17 mouse cellular contexts compared by ENCODE assay signal in the genomic region with DNA sequence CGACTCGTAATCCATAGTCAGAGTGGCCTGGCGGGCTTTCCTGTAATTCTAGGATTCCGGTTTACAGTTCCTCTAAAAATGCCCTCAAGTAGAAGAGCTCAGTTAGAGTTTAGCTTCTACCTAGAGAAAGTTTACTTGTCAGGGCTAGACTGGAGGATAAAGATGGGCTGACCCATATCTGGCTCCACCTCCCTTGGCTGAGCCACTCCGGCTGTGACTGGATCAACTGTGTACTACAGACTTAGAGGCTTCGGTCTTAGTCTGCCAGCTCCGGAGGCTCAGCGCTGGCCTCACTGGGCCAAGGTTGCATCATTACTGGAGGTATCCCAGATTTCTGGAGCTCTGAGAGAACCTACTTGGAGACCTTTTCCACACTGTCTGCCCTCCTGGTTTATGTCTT.
DNase-seq lines count a peak whose midpoint lies in the region; ATAC-seq lines count a peak whose summit lies in the region.
"Had no signal": no experiment of that assay in that cellular context is flagged by ENCODE, and none has a peak within 500 bp of the region (broad histone marks: within the 10 kb centered on the region; RNA-seq: fewer than 3 reads in every experiment).

No protein-coding gene starts in this region.

- no peaks in the 10 kb centered on the region for H3K9me3 ChIP-seq in midbrain, embryonic 11.5 days (ENCODE audit: control insufficient read depth, low read length)
- no peaks in the 10 kb centered on the region for H3K9me3 ChIP-seq in midbrain, embryonic 14.5 days (ENCODE audit: control insufficient read depth, low read length)
- H3K9me3 ChIP-seq: forebrain, embryonic 10.5 days; hindbrain, embryonic 10.5 days had no signal

- no peaks in the 10 kb centered on the region for H3K36me3 ChIP-seq in midbrain, embryonic 11.5 days (ENCODE audit: control insufficient read depth, insufficient read depth, low read length)
- H3K36me3 ChIP-seq in midbrain, embryonic 14.5 days (ENCODE audit: control insufficient read depth, insufficient read depth, low read length) = no peaks in the 10 kb centered on the region
- H3K36me3 ChIP-seq: forebrain, embryonic 10.5 days; G1E; hindbrain, embryonic 10.5 days; limb, embryonic 12.5 days had no signal

- H3K4me2 ChIP-seq in midbrain, embryonic 11.5 days = no peak overlapping the region
- no peak overlapping the region for H3K4me2 ChIP-seq in midbrain, embryonic 14.5 days (ENCODE audit: low read length)
- H3K4me2 ChIP-seq: limb, embryonic 12.5 days had no signal

- no peak overlapping the region for H3K27ac ChIP-seq in midbrain, embryonic 11.5 days (ENCODE audit: low read depth, low read length)
- H3K27ac ChIP-seq in midbrain, embryonic 14.5 days (replicated peaks; ENCODE audit: low read depth, low read length) = no peak overlapping the region
- H3K27ac ChIP-seq: forebrain, embryonic 10.5 days; hindbrain, embryonic 10.5 days; limb, embryonic 12.5 days; liver, embryonic 14.5 days had no signal

- WGBS in midbrain, embryonic 11.5 days = 90% methylated on average over 8 of the region's 8 CpGs
- WGBS in midbrain, embryonic 14.5 days = 90% methylated on average over 8 of the region's 8 CpGs

- ATAC-seq in midbrain, embryonic 11.5 days (ENCODE audit: low FRiP score) = no peak
- ATAC-seq in midbrain, embryonic 14.5 days (ENCODE audit: low FRiP score, low TSS enrichment) = no peak
- ATAC-seq in granulocyte monocyte progenitor cell, adult 5-6 weeks (replicated peaks; ENCODE audit: poor library complexity, severe bottlenecking) = no peak
- ATAC-seq: CD4-positive, CD25-positive, alpha-beta regulatory T cell, adult 4 months had no signal

- H3K4me3 ChIP-seq in midbrain, embryonic 11.5 days (ENCODE audit: low read depth, low read length) = no peak overlapping the region
- no peak overlapping the region for H3K4me3 ChIP-seq in midbrain, embryonic 14.5 days (replicated peaks; ENCODE audit: low read depth, low read length)
- H3K4me3 ChIP-seq: forebrain, embryonic 10.5 days; hindbrain, embryonic 10.5 days; limb, embryonic 12.5 days; megakaryocyte, embryonic 14.5 days had no signal

- peak; percentile 70 for DNase-seq in cerebellum, adult 11-12 months
- DNase-seq in cerebellum, adult 8-10 months = no peak
- DNase-seq in midbrain, embryonic 11.5 days (ENCODE audit: low spot score, missing footprints) = peak; percentile 26
- DNase-seq in midbrain, embryonic 14.5 days = no peak
- peak; percentile 77 for DNase-seq in cerebellum, adult 9-11 months
- no peak for DNase-seq in left cerebral cortex, adult 8-10 months (ENCODE audit: low spot score in 2 of 2)
- DNase-seq: kidney, adult 18-20 months; kidney, postnatal 14 days; lung, postnatal 14 days had no signal

- no peaks in the 10 kb centered on the region for H3K27me3 ChIP-seq in midbrain, embryonic 11.5 days (ENCODE audit: control insufficient read depth, insufficient read depth, low read length)
- H3K27me3 ChIP-seq in midbrain, embryonic 14.5 days (ENCODE audit: control insufficient read depth, insufficient read depth, low read length) = no peaks in the 10 kb centered on the region
- H3K27me3 ChIP-seq: limb, embryonic 12.5 days had no signal

- H3K4me1 ChIP-seq in midbrain, embryonic 11.5 days (ENCODE audit: control insufficient read depth, insufficient read depth, low read length) = no peaks in the 10 kb centered on the region
- no peaks in the 10 kb centered on the region for H3K4me1 ChIP-seq in midbrain, embryonic 14.5 days (ENCODE audit: control insufficient read depth, insufficient read depth, low read length)
- H3K4me1 ChIP-seq: hindbrain, embryonic 10.5 days; limb, embryonic 12.5 days; megakaryocyte, embryonic 14.5 days had no signal

- H3K9ac ChIP-seq in midbrain, embryonic 11.5 days (ENCODE audit: low read length) = no peak overlapping the region
- H3K9ac ChIP-seq in midbrain, embryonic 14.5 days (replicated peaks; ENCODE audit: low read length) = no peak overlapping the region
- H3K9ac ChIP-seq: limb, embryonic 12.5 days; liver, embryonic 14.5 days had no signal

Comparison
In these comparisons a context has a peak if more than half of its experiments do, and no peak if none do; other contexts are left out.
1. DNase-seq: peak in cerebellum, adult 11-12 months (single experiment), midbrain, embryonic 11.5 days (single experiment) and cerebellum, adult 9-11 months (single experiment); none in cerebellum, adult 8-10 months (single experiment), midbrain, embryonic 14.5 days (single experiment) and left cerebral cortex, adult 8-10 months (0 of 2).